Mouse (Mus musculus) testis, adult 2 months (tissue): ENCODE data around the gene Mrpl12. TPM values are rescaled to one million over a fixed set of nuclear protein-coding genes. Genes with fewer than 3 reads are reported as not detected.
"Not testable (repeated sequence)": the region's sequence is repeated elsewhere in the genome, so short reads cannot be mapped to it uniquely, and the experiment has no call there.

ENCODE experiments used
- H3K27ac ChIP-seq: fragments of 200-500 bp; 2 replicates; pipeline ENCODE4 v1.5.1; 2012; ENCODE audit warnings: low read depth, low read length; ENCODE audit not compliant: control insufficient read depth, insufficient read depth
- H3K27me3 ChIP-seq: fragments of 200-500 bp; 2 replicates; pipeline ENCODE4 v1.6.1; 2012; ENCODE audit warnings: mild to moderate bottlenecking, low read length, moderate library complexity; ENCODE audit not compliant: control insufficient read depth, insufficient read depth
- H3K36me3 ChIP-seq: fragments of 200-500 bp; 2 replicates; pipeline ENCODE4 v1.6.1; 2012; ENCODE audit warnings: mild to moderate bottlenecking, low read length; ENCODE audit not compliant: control insufficient read depth, insufficient read depth
- H3K4me1 ChIP-seq: fragments of 200-500 bp; 2 replicates; pipeline ENCODE4 v1.6.1; 2012; ENCODE audit warnings: low read length; ENCODE audit not compliant: control insufficient read depth, insufficient read depth
- H3K4me3 ChIP-seq: fragments of 200-500 bp; 2 replicates; pipeline ENCODE4 v1.5.1; 2012; ENCODE audit warnings: low read depth, mild to moderate bottlenecking, low read length, moderate library complexity, mixed read lengths; ENCODE audit not compliant: control insufficient read depth
- CTCF ChIP-seq: fragments of 200-500 bp; IDR thresholded peaks from 2 replicates; pipeline ENCODE4 v1.5.1; 2012; ENCODE audit warnings: low read depth, mild to moderate bottlenecking, inconsistent platforms, low read length, moderate library complexity; ENCODE audit not compliant: control insufficient read depth, insufficient read depth, insufficient replicate concordance
- POLR2A ChIP-seq: fragments of 200-500 bp; IDR thresholded peaks from 2 replicates; pipeline ENCODE4 v1.6.1; 2012; ENCODE audit warnings: low read depth, mild to moderate bottlenecking, inconsistent platforms, low read length, moderate library complexity; ENCODE audit not compliant: control insufficient read depth
- polyA plus RNA-seq: library from polyadenylated mRNA; depleted of rRNA; stranded (reverse); fragments of >200 nt; gene quantifications from 2 replicates; pipeline ENCODE4 v1.2.3, GENCODE M21; 2012

Mrpl12 gene
- polyA plus RNA-seq, 1 experiment, result 84.6 TPM

- TF ChIP-seq POLR2A (no peak), CTCF (no peak)
- H3K4me1 ChIP-seq, result peaks cover 4% of the 10 kb centered on the region
- no peak overlapping the region for H3K27ac ChIP-seq
- H3K36me3 ChIP-seq, result no peaks in the 10 kb centered on the region
- no peak overlapping the region for H3K4me3 ChIP-seq
- H3K27me3 ChIP-seq, result no peaks in the 10 kb centered on the region
These were observed 25.5 kb downstream of the Mrpl12 start for GRCm38 (mm10) chr11:120509940-120510339.

GRCm38 (mm10) chr11:120510375-120511030, 26.1 kb downstream of the Mrpl12 start:
- no peak overlapping the region for H3K4me3 ChIP-seq
- no peaks in the 10 kb centered on the region for H3K36me3 ChIP-seq
- H3K27ac ChIP-seq, result no peak overlapping the region
- no peak for TF ChIP-seq CTCF
- TF ChIP-seq POLR2A, result no peak
- H3K27me3 ChIP-seq, result no peaks in the 10 kb centered on the region
- H3K4me1 ChIP-seq, result peaks cover 7% of the 10 kb centered on the region

GRCm38 (mm10) chr11:120512790-120513453, 28.5 kb downstream of the Mrpl12 start:
- H3K4me3 ChIP-seq, result no peak overlapping the region
- no peaks in the 10 kb centered on the region for H3K27me3 ChIP-seq
- no peaks in the 10 kb centered on the region for H3K36me3 ChIP-seq
- H3K27ac ChIP-seq, result no peak overlapping the region
- H3K4me1 ChIP-seq, result peaks cover 10% of the 10 kb centered on the region
- no peak for TF ChIP-seq CTCF
- no peak for TF ChIP-seq POLR2A

- H3K27ac ChIP-seq, result not testable (repeated sequence)
These were observed 29.8 kb downstream of the Mrpl12 start for GRCm38 (mm10) chr11:120514262-120514661.

GRCm38 (mm10) chr11:120515611-120516010, 31.2 kb downstream of the Mrpl12 start:
- no peak for TF ChIP-seq POLR2A
- TF ChIP-seq CTCF, result peak; percentile 98
- no peaks in the 10 kb centered on the region for H3K27me3 ChIP-seq
- peak overlapping the region; percentile 66 for H3K4me3 ChIP-seq
- H3K36me3 ChIP-seq, result no peaks in the 10 kb centered on the region
- H3K4me1 ChIP-seq, result peaks cover 10% of the 10 kb centered on the region
- no peak overlapping the region for H3K27ac ChIP-seq

More at GRCm38 (mm10) chr11:120514262-120514661, 29.8 kb downstream of the Mrpl12 start:
- H3K4me3 ChIP-seq, H3K27me3 ChIP-seq, H3K36me3 ChIP-seq: not testable (repeated sequence)
- H3K4me1 ChIP-seq, result peaks cover 13% of the 10 kb centered on the region

GRCm38 (mm10) chr11:120517147-120517546, 32.7 kb downstream of the Mrpl12 start:
- Histone ChIP-seq H3K4me1 (peaks cover 8% of the 10 kb centered on the region), H3K4me3 (no peak overlapping the region), H3K27me3 (no peaks in the 10 kb centered on the region), H3K27ac (no peak overlapping the region), H3K36me3 (no peaks in the 10 kb centered on the region)
- TF ChIP-seq POLR2A, result no peak

- no peak overlapping the region for H3K4me3 ChIP-seq
- no peaks in the 10 kb centered on the region for H3K27me3 ChIP-seq
- H3K36me3 ChIP-seq, result no peaks in the 10 kb centered on the region
- H3K4me1 ChIP-seq, result peaks cover 8% of the 10 kb centered on the region
- TF ChIP-seq POLR2A (no peak), CTCF (no peak)
- H3K27ac ChIP-seq, result no peak overlapping the region
These were observed 33.6 kb downstream of the Mrpl12 start for GRCm38 (mm10) chr11:120518027-120518426.

- H3K4me3 ChIP-seq, result no peak overlapping the region
- TF ChIP-seq CTCF (no peak), POLR2A (no peak)
- H3K36me3 ChIP-seq, result no peaks in the 10 kb centered on the region
- H3K27ac ChIP-seq, result peak overlapping the region; percentile 43; the same call in 1 of the 2 replicates
- H3K27me3 ChIP-seq, result no peaks in the 10 kb centered on the region
- H3K4me1 ChIP-seq, result peaks cover 8% of the 10 kb centered on the region
These were observed 34.1 kb downstream of the Mrpl12 start for GRCm38 (mm10) chr11:120518558-120518957.
